15 mouse cellular contexts compared by ENCODE assay signal in the genomic region with DNA sequence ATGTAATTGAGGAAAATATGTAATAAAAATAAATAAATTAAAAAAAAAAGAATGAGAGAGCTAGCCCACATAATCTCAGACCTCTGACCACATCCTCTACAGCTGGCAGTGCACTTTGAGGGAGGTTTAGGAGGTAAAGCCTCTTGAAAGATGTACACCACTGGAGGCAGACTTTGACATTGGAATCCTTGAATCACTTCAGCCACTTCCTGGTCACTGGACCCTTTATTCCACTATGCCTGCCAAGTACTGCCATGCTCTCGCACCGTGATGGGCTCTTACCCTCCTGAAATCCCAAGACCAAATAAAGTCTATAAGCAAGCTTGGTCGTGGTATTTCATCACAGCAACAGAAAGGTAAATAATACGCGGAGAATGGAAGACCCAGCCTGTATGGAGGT.
"Had no signal": no experiment of that assay in that cellular context is flagged by ENCODE, and none has a peak within 500 bp of the region (broad histone marks: within the 10 kb centered on the region; RNA-seq: fewer than 3 reads in every experiment).

No protein-coding gene starts in this region.

- H3K4me1 ChIP-seq: midbrain, embryonic 10.5 days; midbrain, embryonic 12.5 days; neural tube, embryonic 12.5 days; stomach, embryonic 15.5 days had no signal

- H3K27me3 ChIP-seq: midbrain, embryonic 12.5 days; neural tube, embryonic 12.5 days; stomach, embryonic 15.5 days had no signal

- H3K36me3 ChIP-seq: midbrain, embryonic 10.5 days; midbrain, embryonic 12.5 days; neural tube, embryonic 12.5 days; stomach, embryonic 15.5 days had no signal

- DNase-seq: lung, embryonic 14.5 days; lung, postnatal 10 days; lung, postnatal 4 days; midbrain, embryonic 14.5 days; right cerebral cortex, postnatal 14 days; thymus, adult 2 months; thymus, postnatal 25 days; thymus, postnatal 4 days had no signal

- H3K27ac ChIP-seq: midbrain, embryonic 10.5 days; midbrain, embryonic 12.5 days; neural tube, embryonic 12.5 days; stomach, embryonic 15.5 days; stomach, postnatal 0 days had no signal

- ATAC-seq: midbrain, embryonic 16.5 days had no signal

- H3K4me3 ChIP-seq: midbrain, embryonic 10.5 days; midbrain, embryonic 12.5 days; myocyte; neural tube, embryonic 12.5 days; stomach, embryonic 15.5 days had no signal
